Mouse (Mus musculus) layer of hippocampus, adult 2 months (tissue): ENCODE results near the gene Tln1. TPM values are rescaled to one million over a fixed set of nuclear protein-coding genes. Genes with fewer than 3 reads are reported as not detected.
"Not testable (repeated sequence)": the region's sequence is repeated elsewhere in the genome, so short reads cannot be mapped to it uniquely, and the experiment has no call there.

Experiments used
- DNase-seq, 2 experiments: peaks; one replicate each; pipeline ENCODE4 v3.0.0; 2022; ENCODE audit warnings: low spot score in 2 of 2
- H3K27ac ChIP-seq: fragments of 200-600 bp; 2 replicates; pipeline ENCODE4 v1.8.1; 2022
- H3K4me3 ChIP-seq: fragments of 200-600 bp; 2 replicates; pipeline ENCODE4 v1.8.1; 2022; ENCODE audit warnings: mild to moderate bottlenecking
- CTCF ChIP-seq: fragments of 200-600 bp; conservative IDR thresholded peaks from 2 replicates; pipeline ENCODE4 v1.8.1; 2022; ENCODE audit warnings: antibody characterized with exemption, mild to moderate bottlenecking, moderate library complexity
- total RNA-seq, 2 experiments: library from RNA; stranded (reverse); gene quantifications; 2 replicates each; pipeline ENCODE4 v1.2.3; 2021

The Tln1 gene
- total RNA-seq, 2 experiments from 2014 or later = 36.4 to 42.9 TPM

DNA sequence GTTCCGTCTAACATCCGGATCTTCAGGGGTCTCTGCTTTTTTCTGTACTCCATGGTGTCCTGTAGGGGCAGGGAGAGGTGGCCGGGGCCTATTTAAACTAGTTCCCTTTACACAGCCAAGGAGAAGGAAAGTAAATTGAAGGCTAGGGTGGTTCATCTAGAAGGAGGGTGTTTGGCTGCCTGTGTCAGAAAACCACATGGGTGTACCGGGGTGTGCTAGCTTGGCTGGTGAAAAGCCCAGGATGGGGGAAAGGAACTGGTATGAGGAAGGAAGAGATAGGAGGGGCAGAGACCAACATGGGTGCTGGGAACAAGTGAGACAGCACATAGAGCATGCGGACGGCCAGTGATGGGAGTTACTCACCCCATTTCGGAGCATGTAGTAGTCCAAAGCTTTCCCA is 6.6 kb downstream of the Tln1 start:
- TF ChIP-seq CTCF = no peak
- no peak for DNase-seq
- Histone ChIP-seq H3K4me3 (no peak overlapping the region), H3K27ac (no peak overlapping the region)

DNA sequence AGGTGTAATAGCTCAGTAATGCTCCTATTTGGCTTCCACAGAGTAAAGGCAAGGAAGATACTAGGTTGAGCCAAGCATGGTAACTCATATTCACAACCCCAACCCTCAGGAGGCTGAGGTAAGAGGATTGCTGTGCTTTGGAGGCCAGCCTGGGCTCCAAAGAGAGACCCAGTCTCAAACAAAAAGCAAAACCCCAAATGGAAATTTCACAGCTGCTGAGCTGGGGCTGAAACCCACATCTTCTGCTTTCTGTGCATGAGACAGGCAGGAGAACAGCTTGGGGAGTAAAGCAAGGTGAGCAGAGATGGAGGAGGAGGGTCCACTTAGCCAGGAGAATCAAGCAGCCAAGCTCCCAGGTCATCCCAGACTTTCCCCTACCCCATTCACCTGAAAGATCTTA is 8.6 kb downstream of the Tln1 start:
- Histone ChIP-seq H3K4me3 (no peak overlapping the region), H3K27ac (no peak overlapping the region)
- no peak for DNase-seq
- TF ChIP-seq CTCF = no peak

DNA sequence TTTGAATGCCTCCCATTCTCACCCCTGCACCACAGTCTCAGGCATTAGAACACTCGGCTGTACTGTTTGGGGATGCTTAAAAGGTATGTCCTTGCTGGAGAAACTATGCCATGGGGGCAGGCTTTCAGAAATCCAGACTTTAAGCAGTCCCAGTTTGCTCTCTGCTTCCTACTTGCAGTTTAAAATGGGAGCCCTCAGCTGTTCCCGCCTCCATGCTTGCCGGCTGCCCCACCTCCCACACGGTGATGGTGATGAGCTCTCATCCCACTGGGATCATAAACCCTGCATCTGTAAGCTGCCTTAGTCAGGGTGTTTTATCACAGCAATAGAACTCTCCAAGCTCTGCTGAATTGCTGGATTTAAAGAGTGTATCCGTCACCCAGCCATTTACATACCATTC is 10.1 kb downstream of the Tln1 start:
- peak in 1 of 2 experiments; percentile 26 for DNase-seq
- Histone ChIP-seq H3K27ac (peak overlapping the region; percentile 37; the same call in 1 of the 2 replicates), H3K4me3 (no peak overlapping the region)
- no peak for TF ChIP-seq CTCF

DNA sequence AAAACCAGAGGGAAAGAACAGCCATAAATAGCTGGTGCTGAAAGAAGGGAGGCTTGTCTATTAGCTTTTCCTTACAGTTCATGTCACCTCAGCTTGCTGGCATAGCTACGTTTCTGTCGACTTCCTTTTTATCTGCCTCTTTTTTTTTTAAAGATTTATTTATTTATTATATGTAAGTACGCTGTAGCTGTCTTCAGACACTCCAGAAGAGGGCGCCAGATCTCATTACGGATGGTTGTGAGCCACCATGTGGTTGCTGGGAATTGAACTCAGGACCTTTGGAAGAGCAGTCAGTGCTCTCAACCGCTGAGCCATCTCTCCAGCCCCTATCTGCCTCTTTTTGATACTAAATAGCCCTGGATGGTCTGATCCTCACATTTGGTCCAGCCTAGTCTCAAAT is 10.6 kb downstream of the Tln1 start:
- not testable (repeated sequence) for DNase-seq

DNA sequence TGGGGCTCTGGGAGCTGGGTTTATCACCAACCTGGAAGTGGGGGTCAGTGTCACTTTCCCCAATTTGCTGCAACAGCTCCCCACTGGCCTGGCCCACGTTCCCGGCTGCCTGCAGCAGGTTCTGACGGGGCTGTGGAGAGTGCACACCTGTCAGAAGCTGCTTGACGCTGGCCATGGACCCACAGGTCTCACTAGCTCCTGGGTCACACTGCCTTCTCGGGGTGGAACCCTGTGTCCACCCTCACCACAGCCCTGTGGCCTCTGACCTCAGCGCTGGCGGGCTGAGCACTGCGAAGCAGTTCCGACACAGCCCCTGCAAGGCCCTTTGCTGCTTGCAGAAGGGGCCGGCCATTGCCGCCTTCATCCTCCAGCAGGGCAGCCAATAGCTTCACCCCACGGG is 13.4 kb downstream of the Tln1 start:
- DNase-seq = no peak
- TF ChIP-seq CTCF = no peak
- Histone ChIP-seq H3K4me3 (no peak overlapping the region), H3K27ac (no peak overlapping the region)

More for the DNA sequence above, 10.6 kb downstream of the Tln1 start:
- H3K27ac ChIP-seq = peak overlapping the region; percentile 37; the same call in 1 of the 2 replicates
- TF ChIP-seq CTCF = peak; percentile 53
- not testable (repeated sequence) for H3K4me3 ChIP-seq

DNA sequence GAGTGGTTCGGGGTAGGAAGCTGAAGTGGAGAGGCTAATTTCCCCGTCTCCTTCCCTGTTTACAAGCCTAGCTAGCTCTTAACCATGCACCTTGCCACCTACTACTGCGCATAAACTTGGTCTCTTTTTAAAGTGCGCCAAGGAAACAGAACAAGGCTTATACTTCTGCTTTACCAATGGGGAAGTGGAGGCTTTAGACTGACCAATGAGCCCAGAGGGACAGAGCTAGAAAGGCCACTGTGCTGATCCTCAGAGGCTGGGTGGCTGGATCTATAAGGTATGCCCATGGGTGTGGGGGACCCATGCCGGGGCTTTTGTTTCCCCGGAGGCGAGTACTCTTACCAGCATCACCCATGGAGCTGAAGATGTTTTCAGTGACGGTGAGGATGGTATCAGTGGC is 15.3 kb downstream of the Tln1 start:
- Histone ChIP-seq H3K27ac (no peak overlapping the region), H3K4me3 (no peak overlapping the region)
- DNase-seq = no peak
- TF ChIP-seq CTCF = no peak

DNA sequence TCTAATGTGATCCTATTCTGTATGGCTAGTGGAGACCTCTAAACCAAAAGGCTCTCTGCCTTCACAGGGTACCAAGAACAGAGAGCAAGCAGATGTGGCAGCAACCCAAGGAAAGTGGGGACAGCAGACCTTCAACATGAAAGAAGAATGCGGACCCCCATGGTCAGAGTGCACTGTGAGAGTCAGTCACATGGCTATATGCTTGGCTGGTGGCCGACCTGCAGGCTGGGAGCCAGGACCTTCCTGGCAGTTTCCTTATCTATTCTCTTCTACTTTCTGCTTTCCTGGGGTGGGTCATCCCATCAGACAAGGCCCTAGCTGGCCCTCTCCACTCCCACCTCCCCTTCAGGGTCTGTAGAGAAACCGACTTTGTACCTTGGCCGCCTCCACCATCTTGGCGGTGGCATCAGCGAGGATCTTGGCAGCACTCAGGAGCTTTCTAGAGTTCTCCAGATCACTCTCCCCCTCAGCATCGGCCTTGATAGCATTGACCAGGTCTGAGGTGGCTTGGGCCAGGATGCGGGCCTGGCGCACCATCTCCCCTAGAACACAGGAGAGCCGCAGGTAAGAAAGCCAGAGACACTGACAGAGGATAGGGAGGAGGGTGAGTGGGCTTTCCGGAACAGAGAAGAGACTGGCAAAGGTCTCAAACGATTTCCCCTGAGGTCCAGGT is 16.0 kb downstream of the Tln1 start:
- TF ChIP-seq CTCF = no peak
- H3K4me3 ChIP-seq = no peak overlapping the region
- DNase-seq = no peak
- no peak overlapping the region for H3K27ac ChIP-seq

DNA sequence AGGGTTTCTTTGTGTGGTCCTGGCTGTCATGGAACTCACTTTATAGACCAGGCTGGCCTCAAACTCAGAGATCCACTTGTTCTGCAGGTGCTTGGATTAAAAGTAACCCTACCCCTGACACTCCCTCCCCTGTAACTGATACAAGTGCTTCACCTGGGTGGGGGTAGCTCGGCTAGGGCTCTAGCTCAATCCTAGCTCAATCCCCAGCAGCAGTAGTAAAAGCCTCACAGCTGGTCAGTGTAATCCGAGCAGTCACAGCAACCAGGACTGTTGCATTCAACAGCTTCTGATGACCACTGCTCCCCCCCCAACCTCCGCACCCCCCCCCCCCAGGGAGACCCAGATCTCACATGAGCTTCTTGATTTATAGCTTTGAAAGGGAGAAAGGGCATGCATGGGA is 20.4 kb downstream of the Tln1 start:
- Histone ChIP-seq H3K27ac (no peak overlapping the region), H3K4me3 (no peak overlapping the region)
- DNase-seq = no peak
- TF ChIP-seq CTCF = no peak

DNA sequence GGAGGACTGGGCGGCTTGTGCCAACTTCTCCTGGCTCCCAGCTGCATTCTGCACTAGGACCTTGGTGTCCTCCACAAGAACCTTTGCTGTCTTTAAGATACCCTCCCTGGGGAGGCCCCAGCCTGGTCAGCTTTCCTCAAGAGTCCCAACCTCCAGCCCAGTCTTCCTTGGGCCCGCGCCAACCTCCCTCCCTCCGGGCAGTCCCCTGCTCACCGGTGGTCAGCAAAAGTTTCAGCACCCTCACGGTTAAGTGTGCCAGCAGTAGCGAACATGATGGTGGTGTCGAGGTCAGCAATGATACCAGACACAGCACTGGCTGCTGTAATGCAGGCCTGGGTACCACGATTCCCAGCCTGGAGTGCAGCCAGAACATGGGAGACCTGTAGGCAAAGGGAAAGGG is 26.5 kb downstream of the Tln1 start:
- H3K4me3 ChIP-seq = no peak overlapping the region
- no peak for TF ChIP-seq CTCF
- DNase-seq = no peak
- no peak overlapping the region for H3K27ac ChIP-seq

DNA sequence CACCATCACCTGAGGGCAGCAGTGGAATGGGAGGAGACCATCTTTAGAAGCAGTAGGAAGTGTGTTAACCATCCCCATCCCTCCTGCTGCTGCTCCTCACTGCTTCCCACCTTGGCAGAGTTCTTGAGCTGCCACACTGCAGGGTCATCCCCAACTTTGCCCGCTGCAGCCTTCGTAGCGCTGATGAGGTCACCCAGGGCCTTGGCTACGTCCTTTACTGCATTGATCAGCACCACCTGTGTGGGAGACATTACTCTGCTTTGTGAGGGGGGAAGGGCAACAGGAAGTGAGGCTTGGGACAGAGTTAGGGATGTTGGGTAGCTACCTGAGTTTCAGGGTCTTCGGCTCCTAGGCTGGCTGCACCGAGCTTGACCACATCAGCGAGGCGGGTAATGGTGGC is 26.9 kb downstream of the Tln1 start:
- DNase-seq = no peak
- Histone ChIP-seq H3K27ac (no peak overlapping the region), H3K4me3 (no peak overlapping the region)
- no peak for TF ChIP-seq CTCF

DNA sequence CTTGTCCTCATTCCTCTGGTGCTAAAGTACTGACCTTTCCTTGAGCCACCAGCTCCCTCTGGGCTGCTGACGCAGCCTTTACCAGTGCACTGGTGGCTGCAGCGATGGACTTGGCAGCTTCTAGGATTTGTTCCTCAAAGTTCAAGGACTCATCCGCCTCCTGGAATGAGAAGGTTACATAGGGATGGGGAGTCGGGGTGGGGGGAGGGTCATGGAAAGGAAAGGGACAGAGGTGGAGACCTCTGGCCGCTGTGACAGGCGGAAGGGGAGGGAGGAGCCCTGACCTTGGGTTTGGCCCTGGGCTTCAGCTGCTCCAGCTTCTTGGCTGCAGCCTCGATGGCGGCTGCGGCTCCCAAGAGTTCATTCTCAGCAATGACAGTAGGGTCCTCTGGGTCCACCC is 29.2 kb downstream of the Tln1 start:
- no peak overlapping the region for H3K27ac ChIP-seq
- no peak for DNase-seq
- H3K4me3 ChIP-seq = no peak overlapping the region
- TF ChIP-seq CTCF = no peak

DNA sequence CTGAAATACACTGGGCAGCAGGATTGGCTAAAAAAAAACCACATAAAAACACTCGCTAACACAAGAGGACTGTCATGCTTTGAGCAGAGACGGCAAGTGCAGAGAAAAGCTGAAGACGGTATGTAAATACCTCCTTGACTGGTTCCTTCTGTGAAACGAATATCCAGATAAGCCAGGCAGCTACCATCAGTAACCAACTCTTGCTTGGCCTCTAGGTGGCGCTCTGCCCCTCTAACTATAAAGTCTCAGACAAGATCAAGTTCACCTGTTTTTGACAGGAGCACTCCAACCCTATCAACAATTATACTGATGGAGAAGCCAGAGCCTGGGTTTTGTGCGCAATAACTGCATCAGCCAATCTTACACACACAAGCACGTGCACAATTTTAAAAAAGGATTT is 31.9 kb downstream of the Tln1 start:
- Histone ChIP-seq H3K4me3 (no peak overlapping the region), H3K27ac (no peak overlapping the region)
- DNase-seq = peak; percentile 69 to 72
- TF ChIP-seq CTCF = peak; percentile 95

DNA sequence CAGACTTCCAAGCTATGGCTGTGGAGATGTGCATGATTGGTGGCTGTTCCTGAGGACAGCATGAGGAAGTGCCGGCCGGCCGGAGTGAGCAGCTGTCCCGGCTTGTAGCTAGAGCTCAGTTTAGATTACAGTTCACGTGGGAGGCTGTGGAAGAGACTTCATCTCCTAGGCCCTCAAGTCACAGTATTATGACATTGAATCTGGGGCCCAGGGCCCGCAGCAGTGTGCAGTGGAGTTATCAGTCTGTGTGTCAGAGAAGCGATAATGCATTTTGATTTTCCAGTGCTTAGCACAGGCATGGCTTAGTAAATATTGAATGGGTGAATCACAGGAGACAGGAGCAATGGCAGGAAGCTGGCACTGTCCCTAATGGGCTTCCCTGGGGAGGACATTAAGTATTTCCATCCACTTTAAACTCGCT is 32.4 kb downstream of the Tln1 start:
- DNase-seq = no peak
- TF ChIP-seq CTCF = no peak
- no peak overlapping the region for H3K4me3 ChIP-seq
- no peak overlapping the region for H3K27ac ChIP-seq

DNA sequence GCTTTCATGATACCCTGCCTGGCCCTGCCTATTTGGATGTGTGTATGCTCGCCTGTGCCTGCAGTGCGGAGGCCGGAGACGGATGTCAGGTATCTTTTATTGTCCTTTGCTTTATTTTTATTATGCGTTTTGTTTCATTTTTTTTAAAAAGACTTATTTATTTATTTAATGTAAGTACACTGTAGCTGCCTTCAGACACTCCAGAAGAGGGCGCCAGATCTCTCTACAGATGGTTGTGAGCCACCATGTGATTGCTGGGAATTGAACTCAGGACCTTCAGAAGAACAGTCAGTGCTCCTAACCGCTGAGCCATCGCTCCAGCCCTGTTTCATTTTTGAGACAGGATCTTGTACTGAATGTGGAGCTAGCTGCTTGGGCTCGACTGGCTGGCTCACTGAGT is 34.0 kb downstream of the Tln1 start:
- TF ChIP-seq CTCF = peak; percentile 48
- H3K4me3 ChIP-seq = no peak overlapping the region

More for the DNA sequence above, 34.0 kb downstream of the Tln1 start:
- H3K27ac ChIP-seq = no peak overlapping the region
- DNase-seq = no peak
